Mouse (Mus musculus) lung, postnatal 0 days (tissue): Measurements from ENCODE around the gene Anxa5.

Experiments used
- CTCF ChIP-seq: IDR thresholded peaks from 2 replicates; pipeline ENCODE4 v1.5.1; 2016; ENCODE audit warnings: antibody characterized with exemption, mild to moderate bottlenecking
- EP300 ChIP-seq: IDR thresholded peaks from 2 replicates; pipeline ENCODE4 v1.6.1; 2016; ENCODE audit warnings: antibody characterized with exemption, mild to moderate bottlenecking, control low read depth

GRCm38 (mm10) chr3:36522137-36522536 lies 46.4 kb upstream of the Anxa5 start:
- TF ChIP-seq CTCF (no peak), EP300 (no peak)
